Mouse (Mus musculus) kidney, adult 18-20 months (tissue): ENCODE results near the gene Alpi.

Source experiments
- DNase-seq: peaks from one replicate; pipeline ENCODE4 v3.0.0; 2021

The Alpi gene

GRCm38 (mm10) chr1:87101411-87101810 is at the start of gene Alpi:
Gene Alpi, minus strand, starts transcription at chr1:87101606.
- no peak for DNase-seq

DNA sequence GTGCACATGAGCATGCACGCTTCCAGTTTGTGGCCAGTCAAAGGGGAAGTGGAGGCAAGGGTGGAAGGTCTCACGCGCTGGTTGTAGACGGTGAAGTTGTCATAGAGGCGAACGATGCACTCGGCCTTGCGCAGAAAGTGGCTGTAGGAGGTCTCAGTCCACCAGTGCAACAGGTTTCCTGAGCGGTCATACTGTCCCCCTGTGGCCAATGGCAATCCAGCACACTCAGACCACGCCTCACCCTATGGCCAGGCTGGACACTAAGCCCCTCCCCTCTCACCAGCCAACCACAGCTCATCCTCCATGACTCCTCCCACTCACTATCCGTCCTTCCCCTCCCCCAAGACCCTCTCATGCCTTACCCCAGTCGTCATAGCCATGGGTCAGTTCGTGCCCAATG is 48.0 kb upstream of the Alpi start:
- DNase-seq = no peak

DNA sequence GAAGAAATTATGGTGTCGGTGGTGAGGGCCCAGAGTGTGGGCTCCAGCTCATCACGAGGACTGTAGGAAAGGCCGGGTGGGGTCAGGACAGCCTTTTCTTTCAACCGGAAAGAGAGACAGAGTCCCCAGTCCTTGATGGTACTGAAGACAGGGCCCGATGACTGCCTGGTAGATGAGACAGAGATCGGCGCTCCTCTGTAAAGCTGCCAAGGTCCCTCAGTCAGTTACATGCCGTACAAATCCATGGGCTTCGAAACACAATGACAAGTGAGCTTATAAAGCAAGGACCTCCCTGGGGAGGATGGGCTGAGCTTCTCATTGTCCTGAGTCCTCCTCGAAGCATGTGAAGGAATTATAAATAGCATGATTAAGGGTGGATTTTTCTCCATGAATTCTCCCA is 41.7 kb upstream of the Alpi start:
- DNase-seq = no peak

GRCm38 (mm10) chr1:87142456-87142855 is 41.0 kb upstream of the Alpi start:
- no peak for DNase-seq

- DNase-seq = no peak
These were observed 40.1 kb upstream of the Alpi start for GRCm38 (mm10) chr1:87141550-87141949.

GRCm38 (mm10) chr1:87131803-87132202 is 30.4 kb upstream of the Alpi start:
- no peak for DNase-seq

GRCm38 (mm10) chr1:87127206-87128030 is 26.0 kb upstream of the Alpi start:
- no peak for DNase-seq

DNA sequence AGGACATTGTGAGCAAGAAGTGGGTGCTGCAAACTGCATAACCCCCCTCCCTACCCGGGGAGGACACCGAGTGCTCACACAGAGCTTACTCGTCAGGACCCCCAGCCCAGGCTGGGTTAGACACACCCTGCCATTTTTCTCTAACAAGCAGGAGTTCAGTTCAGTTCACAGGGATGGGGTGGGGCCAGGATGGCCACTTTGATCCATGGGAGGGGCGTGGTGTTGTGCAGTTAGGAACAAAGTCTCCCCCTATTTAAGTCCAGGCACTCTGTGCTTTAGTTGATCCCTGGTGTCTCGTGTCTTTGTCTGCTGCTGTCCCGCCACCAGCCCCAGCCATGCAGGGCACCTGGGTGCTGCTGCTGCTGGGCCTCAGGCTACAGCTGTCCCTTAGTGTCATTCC is 23.3 kb upstream of the Alpi start, which contains the start of gene Akp3:
TSS of gene Akp3 (plus strand) at position 301 of the 400 bp plus-strand sequence.
- DNase-seq = no peak

DNA sequence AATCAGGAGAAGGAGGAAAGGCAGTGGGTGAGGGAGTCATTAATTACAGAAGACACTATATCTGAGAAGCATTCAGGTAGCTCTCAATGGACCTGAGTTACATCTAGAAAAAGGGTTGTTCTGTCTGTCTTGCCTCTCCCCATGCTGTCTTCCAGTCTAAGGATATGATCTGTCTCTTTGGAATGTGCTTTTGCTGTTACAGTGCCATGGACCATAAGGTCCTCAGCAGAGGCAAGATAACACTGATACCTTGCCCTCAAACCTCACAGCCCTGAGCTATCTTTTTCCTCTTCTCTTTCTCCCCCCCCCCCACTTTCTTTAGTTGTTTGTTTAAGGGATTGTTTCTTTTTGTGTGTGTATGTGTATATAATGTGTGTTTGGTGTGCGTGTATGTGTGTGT is 13.4 kb upstream of the Alpi start:
- DNase-seq = no peak

DNA sequence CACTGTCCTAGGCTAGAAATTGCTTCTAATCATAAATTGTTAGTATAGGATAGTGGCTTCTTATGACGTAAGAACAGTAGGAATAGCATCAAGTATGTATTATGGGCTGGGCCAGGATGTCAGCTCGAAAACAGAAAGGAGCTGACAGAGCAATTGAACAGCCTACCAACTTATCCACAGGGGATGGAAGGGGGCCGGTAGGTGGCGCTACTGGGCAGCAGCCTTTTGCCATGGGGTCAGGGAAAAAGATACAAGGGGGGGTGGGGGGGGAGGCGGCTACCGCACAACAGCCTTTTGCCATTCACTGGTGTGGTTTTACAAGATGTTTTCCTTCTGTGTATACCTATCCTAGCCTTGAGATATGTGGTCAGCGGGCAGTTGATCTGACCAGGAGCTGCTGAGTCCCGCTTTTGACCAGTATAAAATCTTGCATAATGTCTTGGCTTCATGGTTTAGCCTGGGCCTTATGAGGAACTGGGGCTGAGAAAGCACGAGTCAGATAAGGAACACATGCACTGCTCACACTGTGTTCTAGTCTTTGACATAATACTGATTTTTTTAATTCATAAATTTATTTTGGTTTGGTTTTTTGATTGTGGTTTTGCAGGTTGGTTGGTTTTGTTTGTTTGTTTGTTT is 10.4 kb upstream of the Alpi start:
- peak; percentile 46 for DNase-seq

- DNase-seq = no peak
These were observed 7.2 kb upstream of the Alpi start for GRCm38 (mm10) chr1:87108564-87108963.

DNA sequence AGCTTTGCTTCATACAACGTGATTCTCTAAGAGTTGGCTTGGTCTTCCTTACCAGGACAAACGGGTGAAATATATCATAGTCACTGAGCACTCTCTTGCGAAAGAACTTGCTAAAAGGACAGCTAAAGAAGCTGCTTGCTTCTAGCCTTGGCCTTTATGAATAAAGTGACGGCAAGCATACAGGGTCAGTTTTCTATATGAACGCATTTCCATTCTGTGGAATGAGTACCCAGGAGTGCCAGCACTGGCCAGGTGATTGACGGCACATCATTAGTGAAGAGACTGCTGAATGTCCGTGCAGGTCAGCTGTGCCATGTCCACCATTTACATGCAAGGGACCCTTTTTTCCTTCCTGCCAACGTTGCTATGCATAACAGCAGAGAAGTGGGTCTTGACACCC is 5.1 kb upstream of the Alpi start:
- no peak for DNase-seq

DNA sequence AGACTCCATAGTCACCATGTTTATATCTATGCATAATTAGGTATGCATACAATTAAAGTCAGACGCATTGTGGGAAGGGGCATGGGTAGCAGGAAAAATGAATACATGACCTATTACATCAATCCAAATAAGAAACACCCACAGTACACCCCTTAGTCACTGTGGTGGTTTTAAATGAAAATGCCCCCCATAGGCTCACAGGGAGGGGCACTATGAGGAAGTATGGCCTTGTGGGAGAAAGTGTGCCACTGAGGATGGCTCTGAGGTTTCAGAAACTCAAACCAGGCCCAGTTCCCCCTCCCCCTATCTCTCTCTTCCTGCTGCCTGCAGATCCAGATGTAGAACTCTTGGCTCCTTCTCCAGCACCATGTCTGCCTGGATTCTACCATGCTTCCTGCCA is 2.5 kb upstream of the Alpi start:
- DNase-seq = no peak

DNA sequence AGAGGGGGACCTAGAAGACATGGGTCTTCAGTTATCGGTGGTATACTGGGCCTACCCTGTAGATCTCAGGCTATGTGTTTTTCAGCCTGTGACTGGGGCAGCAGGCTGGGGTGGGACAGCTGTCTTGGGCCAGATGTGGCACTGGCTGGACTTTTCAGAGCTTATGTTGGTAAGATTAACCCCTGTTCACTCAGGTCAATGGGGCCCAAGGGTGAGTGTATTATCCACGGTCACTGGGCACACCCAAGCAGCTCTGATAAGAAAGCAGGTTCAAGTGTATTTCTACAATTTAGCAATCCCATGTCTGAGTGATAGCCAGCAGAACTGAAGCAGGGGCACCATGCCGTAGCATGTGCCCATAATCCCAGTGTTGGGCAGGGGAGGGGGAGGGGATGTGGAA is 708 bp upstream of the Alpi start:
- no peak for DNase-seq

- peak; percentile 71 for DNase-seq
These were observed 2.9 kb downstream of the Alpi start for GRCm38 (mm10) chr1:87098358-87098975.

GRCm38 (mm10) chr1:87095642-87096041 is 5.8 kb downstream of the Alpi start:
- DNase-seq = no peak

DNA sequence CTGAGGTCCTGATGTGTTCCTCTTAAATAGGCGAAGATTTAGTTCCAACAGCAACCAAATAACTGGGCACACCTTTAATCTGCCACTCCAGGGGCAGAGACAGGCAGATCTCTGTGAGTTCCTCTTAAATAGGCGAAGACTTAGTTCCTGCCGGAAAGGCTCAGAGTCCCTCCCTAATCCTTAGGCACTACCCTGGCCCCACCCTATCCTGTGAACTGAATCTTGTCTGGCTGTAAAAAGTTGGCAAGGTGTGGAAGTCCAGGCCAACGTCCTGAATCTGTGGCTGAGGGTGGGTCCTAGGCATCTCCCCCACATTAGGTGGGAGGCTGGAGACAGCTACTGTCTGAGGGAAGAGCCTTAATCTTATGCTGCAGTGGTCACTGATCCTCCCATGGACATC is 11.6 kb downstream of the Alpi start, which contains the start of gene Alppl2:
TSS of gene Alppl2 (minus strand) at position 101 of the 400 bp plus-strand sequence.
- DNase-seq = no peak

DNA sequence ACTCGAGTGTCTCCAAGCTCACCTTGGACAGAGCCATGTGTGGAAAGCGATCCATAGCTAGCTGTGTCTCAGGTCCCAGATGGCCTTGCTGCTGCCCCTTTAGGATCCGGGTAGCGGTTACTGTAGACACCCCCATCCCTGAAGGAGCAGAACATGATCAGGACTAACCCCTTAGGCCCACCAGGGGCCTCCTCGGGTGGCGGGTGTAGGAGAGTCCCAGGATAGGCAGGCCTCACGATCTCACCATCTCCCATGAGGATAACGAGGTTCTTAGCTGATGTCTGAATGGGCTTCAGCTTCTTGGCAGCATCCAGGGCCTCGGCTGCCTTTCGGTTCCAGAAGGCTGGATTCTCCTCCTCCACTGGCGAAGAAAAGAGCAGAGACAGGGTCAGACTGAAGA is 12.2 kb downstream of the Alpi start:
- DNase-seq = no peak

DNA sequence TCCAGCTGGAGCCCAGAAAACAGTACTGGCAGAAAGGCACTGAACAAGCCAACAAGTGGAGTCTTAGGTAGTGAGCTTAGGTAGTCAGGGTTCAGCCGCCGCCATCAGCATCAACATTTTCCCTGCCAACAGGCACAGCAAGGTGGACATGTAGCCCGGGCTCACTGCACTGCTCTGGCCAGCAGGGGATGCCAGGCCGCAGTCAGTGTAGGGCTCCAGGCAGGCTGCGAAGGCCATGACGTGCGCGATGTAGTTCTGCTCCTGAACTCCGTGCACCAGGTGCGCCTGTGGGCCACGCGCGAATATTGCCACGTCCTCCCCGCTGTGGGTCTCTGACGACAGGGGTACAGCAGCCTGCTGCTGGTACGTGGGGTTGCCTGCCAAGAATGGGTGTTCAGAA is 14.4 kb downstream of the Alpi start:
- DNase-seq = no peak

DNA sequence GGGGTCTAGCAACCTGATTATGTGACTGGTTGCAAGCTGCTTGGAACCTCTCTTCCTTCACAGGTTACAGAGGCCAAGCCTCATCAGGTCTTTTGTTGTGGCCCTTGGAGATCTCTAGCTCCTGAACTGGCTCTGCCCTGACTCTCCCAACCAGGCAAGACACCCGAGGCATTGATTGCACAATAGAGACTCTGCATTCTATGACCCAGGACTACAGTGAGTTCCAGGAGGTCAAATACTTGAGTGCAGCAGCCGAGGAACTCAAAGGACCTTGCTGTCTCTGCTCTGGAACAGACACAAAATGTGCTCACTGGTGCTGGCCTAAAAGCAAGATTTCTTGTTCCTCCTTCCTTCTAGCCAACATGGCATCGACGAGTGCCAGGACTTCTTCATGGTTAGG is 15.2 kb downstream of the Alpi start:
- DNase-seq = no peak

DNA sequence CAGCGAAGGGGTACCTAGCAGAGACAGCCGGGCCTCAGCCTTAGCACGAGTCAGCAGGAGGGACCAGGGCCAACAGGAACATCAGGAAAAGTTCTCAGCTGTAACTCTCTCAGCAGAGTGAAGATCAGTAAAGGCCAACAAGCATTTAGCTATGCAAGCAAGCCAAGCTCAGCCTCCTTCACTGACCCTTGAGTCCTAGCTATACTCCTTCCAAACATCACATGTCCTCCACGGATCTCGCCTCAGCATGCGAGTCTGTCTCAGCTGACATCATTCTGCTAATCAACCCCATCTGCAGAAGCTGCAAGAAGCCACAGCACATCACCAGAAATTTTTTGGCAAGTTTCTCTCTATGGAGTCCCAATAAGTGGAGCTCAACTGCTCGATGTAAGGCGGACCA is 27.6 kb downstream of the Alpi start:
- DNase-seq = no peak

GRCm38 (mm10) chr1:87070720-87071119 is 30.7 kb downstream of the Alpi start:
- DNase-seq = peak; percentile 34

- no peak for DNase-seq
These were observed 40.5 kb downstream of the Alpi start for GRCm38 (mm10) chr1:87060913-87061312.

- no peak for DNase-seq
These were observed 42.3 kb downstream of the Alpi start for GRCm38 (mm10) chr1:87059042-87059665.
